Mouse (Mus musculus) liver, embryonic 11.5 days (tissue): ENCODE data around the gene Vmn1r8. TPM values are rescaled to one million over a fixed set of nuclear protein-coding genes. Genes with fewer than 3 reads are reported as not detected.
"Not testable (repeated sequence)": the region's sequence is repeated elsewhere in the genome, so short reads cannot be mapped to it uniquely, and the experiment has no call there.

Experiments
- ATAC-seq: fragments of 200-750 bp; cut with Nextera tagmentation; replicated peaks from 2 replicates; pipeline ENCODE4 v1.8.0; 2017; ENCODE audit warnings: moderate number of reproducible peaks, mild to moderate bottlenecking, moderate TSS enrichment, moderate library complexity; ENCODE audit not compliant: low FRiP score
- DNase-seq: peaks from one replicate; pipeline ENCODE4 v3.0.0-alpha.2; 2017; ENCODE audit warnings: low spot score
- H3K27ac ChIP-seq: fragments of 300-500 bp; sonication (generic); 2 replicates; pipeline ENCODE4 v1.5.1; 2014; ENCODE audit warnings: mild to moderate bottlenecking, low read depth, low read length, control low read depth
- H3K27me3 ChIP-seq: fragments of 300-500 bp; sonication (generic); replicated peaks from 2 replicates; pipeline ENCODE4 v1.6.1; 2014; ENCODE audit warnings: low read length, mixed read lengths; ENCODE audit not compliant: control insufficient read depth, insufficient read depth
- H3K36me3 ChIP-seq: fragments of 300-500 bp; sonication (generic); 2 replicates; pipeline ENCODE4 v1.6.1; 2014; ENCODE audit warnings: mild to moderate bottlenecking, low read length, moderate library complexity, mixed read lengths; ENCODE audit not compliant: control insufficient read depth, insufficient read depth
- H3K4me1 ChIP-seq: fragments of 300-500 bp; sonication (generic); replicated peaks from 2 replicates; pipeline ENCODE4 v1.6.1; 2014; ENCODE audit warnings: low read length, mixed read lengths; ENCODE audit not compliant: control insufficient read depth, insufficient read depth
- H3K4me2 ChIP-seq: fragments of 300-500 bp; sonication (generic); 2 replicates; pipeline ENCODE4 v1.6.1; 2014; ENCODE audit warnings: mild to moderate bottlenecking, control low read depth, moderate library complexity
- H3K4me3 ChIP-seq: fragments of 300-500 bp; sonication (generic); 2 replicates; pipeline ENCODE4 v1.5.1; 2014; ENCODE audit warnings: low read depth, low read length, control low read depth
- H3K9ac ChIP-seq: fragments of 300-500 bp; sonication (generic); 2 replicates; pipeline ENCODE4 v1.6.1; 2014; ENCODE audit warnings: low read depth, low read length, control low read depth
- H3K9me3 ChIP-seq: fragments of 300-500 bp; sonication (generic); 2 replicates; pipeline ENCODE4 v1.6.1; 2016; ENCODE audit warnings: low read length, inconsistent platforms, mixed read lengths; ENCODE audit not compliant: control insufficient read depth
- WGBS: fragments of 180-500 bp; shearing (Covaris S2); extraction: QIAGEN DNeasy Blood & Tissue Kit; methylation state at CpG from one replicate; pipeline ENCODE4 v1.1.7; 2014; 5-methylcytosine and 5-hydroxymethylcytosine counted together
- polyA plus RNA-seq: library from polyadenylated mRNA; unstranded; fragments of >200 nt; fragmentation: Nextera tagmentation; extraction: Ambion mirVana; gene quantifications from 2 replicates; pipeline ENCODE4 v1.2.1, GENCODE M21; 2014

The Vmn1r8 gene
- not detected in 2 replicates for polyA plus RNA-seq

- no peak for DNase-seq
- no peak within 1 kb of the TSS for H3K27ac ChIP-seq
- no peak for ATAC-seq
- H3K4me3 ChIP-seq, result no peak within 1 kb of the TSS
- H3K9ac ChIP-seq, result no peak within 1 kb of the TSS
- H3K36me3 ChIP-seq, result no peaks in the 10 kb centered on the region
- H3K9me3 ChIP-seq, result no peaks in the 10 kb centered on the region
- H3K4me2 ChIP-seq, result no peak within 1 kb of the TSS
- no peaks in the 10 kb centered on the region for H3K27me3 ChIP-seq
- no peaks in the 10 kb centered on the region for H3K4me1 ChIP-seq
Measured at GRCm38 (mm10) chr6:57031984-57032383, at the start of gene Vmn1r8. Vmn1r8 (plus strand) TSS chr6:57032284.

- no peaks in the 10 kb centered on the region for H3K36me3 ChIP-seq
- DNase-seq (no peak), ATAC-seq (no peak)
- no peaks in the 10 kb centered on the region for H3K4me1 ChIP-seq
- H3K4me2 ChIP-seq, result no peak within 1 kb of the TSS
- H3K27me3 ChIP-seq, result no peaks in the 10 kb centered on the region
- no peak within 1 kb of the TSS for H3K4me3 ChIP-seq
- H3K27ac ChIP-seq, result no peak within 1 kb of the TSS
- WGBS, result 76% methylated on average over 2 of the region's 2 CpGs
- no peaks in the 10 kb centered on the region for H3K9me3 ChIP-seq
- H3K9ac ChIP-seq, result no peak within 1 kb of the TSS
Measured at GRCm38 (mm10) chr6:56996943-56997342, 35.1 kb upstream of the Vmn1r8 start, which contains the start of gene Vmn1r6. Vmn1r6 (plus strand) TSS chr6:56997243.

- not testable (repeated sequence) for H3K4me2 ChIP-seq, H3K9ac ChIP-seq, H3K27ac ChIP-seq, H3K36me3 ChIP-seq, DNase-seq, ATAC-seq, H3K4me3 ChIP-seq, H3K4me1 ChIP-seq, H3K27me3 ChIP-seq, H3K9me3 ChIP-seq
- WGBS, result 77% methylated on average over 2 of the region's 2 CpGs
Measured at GRCm38 (mm10) chr6:57025224-57025623, 6.9 kb upstream of the Vmn1r8 start, which contains the start of gene Vmn1r7. Vmn1r7 (minus strand) TSS chr6:57025324.

GRCm38 (mm10) chr6:57034674-57035073, 2.6 kb downstream of the Vmn1r8 start:
- 64% methylated on average over 2 of the region's 2 CpGs for WGBS
- Histone ChIP-seq H3K4me1 (no peaks in the 10 kb centered on the region), H3K27ac (no peak overlapping the region)

GRCm38 (mm10) chr6:57063730-57064129, 31.6 kb downstream of the Vmn1r8 start:
- no peak for ATAC-seq
- Histone ChIP-seq H3K9me3 (no peaks in the 10 kb centered on the region), H3K4me3 (no peak overlapping the region), H3K9ac (no peak overlapping the region), H3K4me1 (no peaks in the 10 kb centered on the region), H3K27me3 (no peaks in the 10 kb centered on the region), H3K27ac (no peak overlapping the region), H3K4me2 (no peak overlapping the region), H3K36me3 (no peaks in the 10 kb centered on the region)
- DNase-seq, result no peak

More at GRCm38 (mm10) chr6:57034674-57035073, 2.6 kb downstream of the Vmn1r8 start:
- ATAC-seq (no peak), DNase-seq (no peak)
- H3K36me3 ChIP-seq, result no peaks in the 10 kb centered on the region
- no peaks in the 10 kb centered on the region for H3K27me3 ChIP-seq
- H3K9me3 ChIP-seq, result no peaks in the 10 kb centered on the region
- no peak overlapping the region for H3K9ac ChIP-seq
- no peak overlapping the region for H3K4me2 ChIP-seq
- H3K4me3 ChIP-seq, result no peak overlapping the region

GRCm38 (mm10) chr6:57066487-57066886, 34.4 kb downstream of the Vmn1r8 start, which contains the start of gene Vmn1r9:
Vmn1r9 (plus strand) TSS chr6:57066787.
- 80% methylated on average over 2 of the region's 2 CpGs for WGBS
- H3K4me3 ChIP-seq, result no peak within 1 kb of the TSS
- H3K4me1 ChIP-seq, result no peaks in the 10 kb centered on the region

More at GRCm38 (mm10) chr6:57066487-57066886, 34.4 kb downstream of the Vmn1r8 start, which contains the start of gene Vmn1r9:
- H3K27me3 ChIP-seq, result no peaks in the 10 kb centered on the region
- DNase-seq (no peak), ATAC-seq (no peak)
- H3K4me2 ChIP-seq, result no peak within 1 kb of the TSS
- no peak within 1 kb of the TSS for H3K27ac ChIP-seq
- H3K9me3 ChIP-seq, result no peaks in the 10 kb centered on the region
- no peak within 1 kb of the TSS for H3K9ac ChIP-seq
- no peaks in the 10 kb centered on the region for H3K36me3 ChIP-seq

Other genes starting within 250 kb of the Vmn1r8 start
- 24.4 and 27.9 TPM in 2 replicates for gene Kbtbd2, start 234.5 kb upstream of the Vmn1r8 start, polyA plus RNA-seq
- gene Fkbp9, start 200.2 kb upstream of the Vmn1r8 start, polyA plus RNA-seq, result 56.8 and 57.5 TPM in 2 replicates
- 164 and 171 TPM in 2 replicates for gene Nt5c3, start 108.4 kb upstream of the Vmn1r8 start, polyA plus RNA-seq
- 0.18 and 0.57 TPM in 2 replicates for gene Vmn1r4, start 108.3 kb upstream of the Vmn1r8 start, polyA plus RNA-seq
- gene Vmn1r5, start 62.0 kb upstream of the Vmn1r8 start, polyA plus RNA-seq, result not detected in 2 replicates
- gene Vmn1r6, start 35.0 kb upstream of the Vmn1r8 start, polyA plus RNA-seq, result not detected in 2 replicates
- gene Vmn1r7, start 7.0 kb upstream of the Vmn1r8 start, polyA plus RNA-seq, result not detected in 2 replicates
- not detected in 2 replicates for gene Vmn1r9, start 34.5 kb downstream of the Vmn1r8 start, polyA plus RNA-seq
- gene Vmn1r10, start 77.2 kb downstream of the Vmn1r8 start, polyA plus RNA-seq, result not detected in 2 replicates
- gene Vmn1r11, start 101.2 kb downstream of the Vmn1r8 start, polyA plus RNA-seq, result not detected in 2 replicates
- gene Vmn1r12, start 124.6 kb downstream of the Vmn1r8 start, polyA plus RNA-seq, result not detected in 2 replicates
- gene Vmn1r13, start 171.0 kb downstream of the Vmn1r8 start, polyA plus RNA-seq, result not detected in 2 replicates
- gene Vmn1r14, start 199.4 kb downstream of the Vmn1r8 start, polyA plus RNA-seq, result not detected in 2 replicates
- gene Vmn1r15, start 225.7 kb downstream of the Vmn1r8 start, polyA plus RNA-seq, result not detected in 2 replicates